Mouse (Mus musculus): ENCODE data around the gene Pla2g12b.
A peak's percentile ranks its signal among the peaks of the same experiment; 100 is the strongest.
"Not testable (repeated sequence)": the region's sequence is repeated elsewhere in the genome, so short reads cannot be mapped to it uniquely, and the experiment has no call there.

The Pla2g12b gene

DNA sequence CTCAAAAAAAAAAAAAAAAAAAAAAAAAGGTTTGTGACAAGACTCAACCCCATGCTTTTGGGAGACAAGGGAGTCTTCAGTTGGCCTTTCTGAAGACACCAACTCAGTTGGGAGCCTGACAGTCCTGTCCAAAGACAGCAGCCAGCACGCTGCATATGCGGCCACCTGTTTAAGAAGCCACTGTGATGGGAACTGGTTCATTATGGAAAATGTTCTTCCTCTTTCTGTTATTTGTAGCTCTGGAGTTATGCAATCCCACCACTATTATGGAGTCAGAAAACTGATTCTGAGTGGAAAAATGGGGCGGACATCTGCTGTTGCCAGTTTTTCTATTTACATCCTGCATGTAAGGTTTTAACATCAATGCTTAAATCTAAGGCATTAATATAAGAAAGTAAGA lies 13.8 kb upstream of the Pla2g12b start:
- TF ChIP-seq GATA4 (IDR thresholded peaks at IDR 0.05; ENCODE audit: insufficient replicate concordance, low read length) = no peak

DNA sequence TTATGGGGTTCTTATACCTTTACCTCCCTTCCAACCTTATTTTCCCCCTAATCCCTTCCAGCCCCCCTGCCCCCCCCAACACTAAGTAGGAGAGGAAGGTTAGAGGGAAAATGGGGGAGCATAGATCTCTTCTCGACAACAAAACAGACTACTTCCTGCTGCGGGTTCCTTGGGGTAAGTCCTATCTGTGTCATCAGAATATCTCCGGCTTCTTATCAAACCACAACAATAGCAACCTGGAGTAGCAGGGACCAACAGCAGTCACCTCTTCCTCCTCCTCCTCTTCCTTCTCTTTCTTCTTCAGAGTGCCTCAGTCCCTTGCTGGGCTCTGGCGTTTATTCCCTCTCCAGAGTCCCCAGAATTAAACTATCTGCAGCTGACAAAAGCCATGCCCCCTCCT lies 11.6 kb upstream of the Pla2g12b start:
- no peak for TF ChIP-seq GATA4 (IDR thresholded peaks at IDR 0.05; ENCODE audit: insufficient replicate concordance, low read length)

DNA sequence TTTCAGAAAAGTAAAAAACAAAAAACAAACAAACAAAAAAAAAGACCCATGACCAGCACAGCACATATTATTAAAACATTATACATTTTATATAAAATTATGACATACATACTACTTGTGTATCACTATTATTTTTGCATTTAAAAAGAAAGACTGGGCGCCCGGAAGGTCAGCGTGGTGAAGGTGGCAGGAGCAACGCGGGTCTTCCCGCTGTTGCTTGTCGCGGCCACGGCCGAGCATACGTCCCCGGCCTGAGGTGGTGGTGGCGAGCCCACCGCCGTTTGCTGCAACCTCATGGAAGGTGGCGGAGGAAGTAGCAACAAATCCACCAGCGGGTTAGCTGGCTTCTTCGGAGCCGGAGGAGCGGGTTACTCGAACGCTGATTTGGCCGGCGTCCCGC lies 8.0 kb upstream of the Pla2g12b start, which contains the start of gene Gm10273:
Gm10273 (plus strand) TSS at position 172 of the 400 bp plus-strand sequence.
- not testable (repeated sequence) for TF ChIP-seq GATA4 (IDR thresholded peaks at IDR 0.05; ENCODE audit: insufficient replicate concordance, low read length)

DNA sequence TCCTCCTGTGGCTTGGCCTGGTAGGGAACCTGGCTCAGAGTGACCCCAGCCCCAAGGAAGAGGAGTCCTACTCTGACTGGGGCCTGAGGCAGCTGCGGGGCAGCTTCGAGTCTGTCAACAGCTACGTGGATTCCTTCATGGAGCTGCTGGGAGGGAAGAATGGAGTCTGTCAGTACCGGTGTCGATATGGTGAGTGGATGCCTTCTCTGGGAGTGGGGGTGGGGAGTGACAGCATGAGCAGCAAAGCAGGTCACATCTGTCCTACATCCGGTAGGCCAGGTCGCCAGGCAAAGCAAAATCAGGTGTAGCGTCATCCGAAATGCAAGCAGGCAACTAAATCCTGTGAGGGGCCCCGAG lies 311 bp downstream of the Pla2g12b start:
- no peak for TF ChIP-seq GATA4 (IDR thresholded peaks at IDR 0.05; ENCODE audit: insufficient replicate concordance, low read length)

DNA sequence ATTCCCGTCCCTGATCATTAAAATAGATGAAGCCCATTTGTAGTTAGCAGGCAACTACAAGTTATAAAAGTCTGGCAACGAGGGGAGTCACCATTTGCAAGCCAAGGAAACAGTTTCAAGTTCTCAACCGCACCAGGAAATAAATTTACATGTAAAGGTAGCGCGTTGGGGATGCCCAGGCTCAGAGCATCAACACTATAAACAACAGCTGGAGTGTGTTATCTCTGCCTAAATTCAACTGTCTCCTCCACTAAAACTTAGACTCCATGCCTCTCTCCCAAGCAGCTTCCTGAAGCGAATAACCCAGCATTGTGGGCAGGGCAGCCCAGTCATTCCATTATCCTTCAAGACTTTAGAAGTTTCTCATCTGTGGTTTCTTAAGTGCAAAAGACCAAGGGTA lies 5.0 kb downstream of the Pla2g12b start:
- TF ChIP-seq GATA4 (IDR thresholded peaks at IDR 0.05; ENCODE audit: insufficient replicate concordance, low read length) = no peak

DNA sequence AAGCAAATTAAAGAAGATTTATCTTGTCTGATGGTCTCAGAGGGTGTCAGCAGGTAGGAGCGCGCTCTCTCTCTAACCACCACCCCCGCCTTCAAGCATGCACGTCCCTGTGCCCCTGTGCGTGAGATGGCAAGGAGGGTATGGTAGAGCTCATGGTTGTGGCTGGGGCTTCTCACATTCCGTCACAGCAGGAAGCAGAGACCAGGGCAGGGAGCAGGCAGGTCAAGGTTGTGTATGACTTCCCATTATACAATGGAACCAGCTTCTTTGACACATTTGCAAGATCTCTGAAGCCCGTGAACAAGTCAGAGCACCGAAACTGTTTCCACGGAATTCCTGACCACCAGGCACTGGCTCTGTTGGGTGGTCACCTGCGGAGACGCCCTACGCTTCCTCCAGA lies 6.8 kb downstream of the Pla2g12b start:
- TF ChIP-seq GATA4 (IDR thresholded peaks at IDR 0.05; ENCODE audit: insufficient replicate concordance, low read length) = no peak

DNA sequence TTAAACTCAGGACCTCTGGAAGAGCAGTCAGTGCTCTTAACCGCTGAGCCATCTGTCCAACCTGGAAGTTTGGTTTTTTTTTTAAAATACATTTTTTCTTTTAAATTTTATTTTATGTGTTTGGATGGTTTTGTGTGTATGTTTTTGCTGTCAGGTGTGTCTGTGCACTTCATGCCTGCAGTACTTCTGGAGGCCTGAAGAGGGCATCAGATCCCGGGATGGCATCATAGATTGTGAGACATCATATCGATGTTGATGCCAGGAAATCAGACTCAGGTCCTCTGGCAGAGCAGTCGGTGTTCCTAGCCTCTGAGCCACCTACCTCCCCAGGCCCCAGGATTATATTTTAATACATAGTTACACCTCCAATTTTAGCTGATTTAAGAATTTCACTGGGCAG lies 10.3 kb downstream of the Pla2g12b start:
- no peak for TF ChIP-seq GATA4 (IDR thresholded peaks at IDR 0.05; ENCODE audit: insufficient replicate concordance, low read length)

DNA sequence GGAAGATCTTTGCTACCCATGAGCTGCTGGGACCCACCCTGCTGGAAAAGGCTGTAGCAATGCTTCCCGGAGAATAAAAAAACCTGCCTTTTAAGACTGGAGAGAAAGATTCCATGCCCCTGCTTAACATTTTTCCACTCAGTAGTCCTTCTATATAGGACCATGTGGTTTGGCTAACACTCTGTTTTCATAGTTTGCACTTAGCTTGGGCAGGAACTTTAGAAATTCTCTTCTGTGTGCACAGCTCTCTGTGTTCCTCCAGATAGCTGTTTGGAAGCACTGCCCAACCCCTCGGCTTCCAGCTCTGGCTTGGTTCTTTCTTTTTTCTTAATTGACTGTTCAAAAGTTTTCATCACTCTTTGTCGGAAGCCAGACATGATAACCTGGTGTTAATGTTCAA lies 13.2 kb downstream of the Pla2g12b start:
- no peak for TF ChIP-seq GATA4 (IDR thresholded peaks at IDR 0.05; ENCODE audit: insufficient replicate concordance, low read length)

DNA sequence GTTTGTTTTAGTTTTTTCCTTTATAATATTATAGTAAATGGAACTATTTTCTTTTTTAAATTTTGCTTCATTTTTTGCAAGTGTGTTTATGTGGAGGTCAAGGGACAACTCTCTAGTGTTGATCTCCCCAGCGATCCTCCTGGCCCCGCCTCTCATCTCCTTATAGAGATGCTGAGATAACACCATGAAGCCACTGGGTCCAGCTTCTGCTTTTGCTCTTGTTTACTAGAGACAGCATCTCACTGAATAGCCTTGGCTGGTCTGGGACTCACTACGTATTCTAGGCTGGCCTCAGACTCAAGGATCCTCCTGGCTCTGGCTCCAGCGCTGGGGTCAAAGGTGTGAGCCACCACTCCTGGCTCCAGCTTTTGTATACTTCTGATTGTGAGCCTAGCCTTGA lies 16.1 kb downstream of the Pla2g12b start:
- no peak for TF ChIP-seq GATA4 (IDR thresholded peaks at IDR 0.05; ENCODE audit: insufficient replicate concordance, low read length)

DNA sequence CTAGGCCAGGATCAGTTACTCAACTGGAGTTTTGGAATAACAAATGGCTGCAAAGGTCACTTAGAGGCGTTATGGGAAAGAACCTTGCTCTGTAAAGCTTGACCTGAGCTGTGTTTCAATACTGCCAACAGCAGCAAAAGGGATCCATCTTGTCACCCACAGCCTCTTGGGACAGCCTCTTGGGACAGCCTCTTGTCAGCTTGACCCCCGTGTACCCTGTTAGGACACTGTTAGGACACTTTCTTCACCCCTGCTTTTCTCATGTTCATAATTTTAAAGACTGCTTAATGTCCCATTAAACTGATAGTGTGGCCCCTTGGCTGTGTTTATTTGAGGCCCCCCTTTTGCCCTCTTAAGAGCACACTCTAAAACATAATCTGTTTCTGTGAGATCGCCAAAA lies 21.0 kb downstream of the Pla2g12b start:
- TF ChIP-seq GATA4 (IDR thresholded peaks at IDR 0.05; ENCODE audit: insufficient replicate concordance, low read length) = no peak

DNA sequence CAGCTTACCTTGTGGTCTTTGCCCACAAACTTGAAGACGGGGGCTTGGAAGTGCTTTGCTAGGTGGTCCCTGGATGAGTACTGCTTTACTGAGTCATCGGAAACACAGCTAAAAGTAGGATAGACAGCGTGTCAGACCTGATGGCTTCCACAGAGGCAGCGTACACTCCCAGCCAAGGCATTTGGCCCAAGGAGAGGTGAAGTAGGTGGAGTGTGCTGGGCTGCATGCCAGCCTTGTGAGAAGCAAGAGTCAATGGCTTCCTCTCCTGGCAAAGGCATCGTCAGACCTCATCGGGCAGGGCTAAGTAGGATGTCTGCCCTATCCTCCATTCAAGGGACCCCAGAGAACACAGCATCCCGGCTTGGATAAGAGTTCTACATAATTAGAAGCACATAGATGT lies 21.9 kb downstream of the Pla2g12b start:
- no peak for TF ChIP-seq GATA4 (IDR thresholded peaks at IDR 0.05; ENCODE audit: insufficient replicate concordance, low read length)

DNA sequence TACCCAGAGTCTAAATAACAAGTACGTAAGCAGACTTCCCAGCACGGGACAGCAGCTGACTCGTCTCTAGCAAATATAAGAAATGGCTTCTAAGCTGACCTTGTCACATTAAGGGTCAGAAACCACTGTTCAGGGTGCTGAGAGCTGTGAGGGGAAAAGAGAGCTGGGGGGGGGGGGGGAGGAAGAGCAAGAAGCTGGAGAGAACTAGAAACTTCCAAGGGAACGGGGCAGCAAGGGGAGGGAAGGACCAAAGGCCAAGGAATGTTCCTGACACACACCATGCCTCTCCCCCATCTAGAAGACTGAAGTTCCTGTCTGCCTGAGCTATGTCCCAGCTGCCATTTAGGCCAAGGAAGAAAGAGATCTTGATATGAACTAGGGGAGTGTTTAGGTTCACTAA lies 22.9 kb downstream of the Pla2g12b start:
- no peak for TF ChIP-seq GATA4 (IDR thresholded peaks at IDR 0.05; ENCODE audit: insufficient replicate concordance, low read length)

DNA sequence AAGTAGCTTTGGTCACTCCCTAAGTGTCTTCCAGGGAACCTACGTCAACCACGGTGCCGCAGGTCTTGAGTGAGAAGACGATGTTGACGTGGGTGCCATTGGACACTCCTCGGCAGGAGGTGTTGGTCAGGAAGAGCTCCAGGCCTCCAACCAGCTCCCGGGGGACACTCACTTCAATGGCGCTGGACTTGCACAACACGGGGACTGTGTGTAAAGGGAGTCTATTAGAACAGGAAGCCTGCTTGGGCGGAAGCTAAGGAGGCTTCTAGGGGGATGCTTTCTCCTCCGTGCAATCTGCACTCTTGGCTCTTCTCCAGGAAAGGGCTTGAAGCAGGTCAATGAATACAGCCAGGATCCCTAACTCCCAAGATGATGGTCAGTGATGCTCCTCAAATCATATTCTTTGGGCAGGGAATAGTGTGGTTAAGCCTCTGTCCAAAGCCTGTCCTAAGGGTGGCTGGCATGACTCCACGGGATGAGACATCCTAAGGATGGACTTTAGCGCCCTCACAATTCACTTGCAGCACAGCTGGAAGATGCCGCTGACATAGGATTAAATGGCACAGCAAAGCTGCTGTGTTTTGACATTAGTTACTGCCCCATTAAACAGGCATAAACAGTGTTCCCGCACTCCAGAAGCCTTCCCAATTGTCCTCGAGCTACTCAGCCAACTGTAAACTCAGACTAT lies 26.1 kb downstream of the Pla2g12b start:
- TF ChIP-seq GATA4 (IDR thresholded peaks at IDR 0.05; ENCODE audit: insufficient replicate concordance, low read length) = no peak

DNA sequence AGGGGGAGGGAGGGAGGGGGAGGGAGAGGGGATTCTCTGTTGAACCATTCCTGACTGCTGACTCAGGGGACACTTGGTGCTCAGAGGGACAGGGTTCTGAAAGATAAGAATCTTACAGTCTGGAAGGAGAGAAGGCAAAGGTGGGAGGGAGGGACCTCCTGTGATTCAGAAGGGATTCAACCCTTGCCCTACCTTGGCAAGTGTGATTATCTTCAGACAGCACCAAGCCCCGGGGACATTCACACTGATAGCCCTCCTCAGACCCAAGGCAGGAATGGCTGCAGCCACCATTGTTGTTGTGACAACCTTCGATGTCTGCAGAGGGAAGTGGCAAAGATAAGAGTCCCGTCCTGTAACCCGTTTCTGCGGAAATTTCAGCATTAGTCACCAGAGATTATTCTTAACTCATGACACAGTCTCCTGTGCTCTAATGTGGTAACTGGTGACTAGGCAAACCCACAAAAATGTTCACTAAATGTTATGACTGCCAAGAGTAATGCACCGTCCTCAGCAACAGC lies 27.3 kb downstream of the Pla2g12b start:
- peak; percentile 97 for TF ChIP-seq GATA4 (IDR thresholded peaks at IDR 0.05; ENCODE audit: insufficient replicate concordance, low read length)

DNA sequence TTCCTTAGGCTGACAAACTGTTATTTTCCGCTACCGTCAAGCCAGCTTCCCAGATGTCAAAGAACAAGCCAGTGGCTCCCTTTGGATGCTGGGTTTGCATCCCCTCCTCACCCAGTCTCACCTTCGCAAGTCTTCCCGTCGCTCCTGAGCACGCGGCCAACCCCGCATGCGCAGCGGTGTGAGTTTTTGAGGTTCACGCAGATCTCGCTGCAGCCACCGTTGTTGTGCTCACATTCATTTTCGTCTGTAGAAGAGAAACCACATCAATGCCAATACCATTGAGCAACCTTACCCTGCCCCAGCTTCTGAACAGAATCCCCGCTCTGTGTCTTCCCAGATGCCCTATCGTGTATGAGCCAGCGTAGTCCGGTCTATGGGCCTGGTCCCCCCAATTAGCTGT lies 32.3 kb downstream of the Pla2g12b start:
- TF ChIP-seq GATA4 (IDR thresholded peaks at IDR 0.05; ENCODE audit: insufficient replicate concordance, low read length) = no peak

DNA sequence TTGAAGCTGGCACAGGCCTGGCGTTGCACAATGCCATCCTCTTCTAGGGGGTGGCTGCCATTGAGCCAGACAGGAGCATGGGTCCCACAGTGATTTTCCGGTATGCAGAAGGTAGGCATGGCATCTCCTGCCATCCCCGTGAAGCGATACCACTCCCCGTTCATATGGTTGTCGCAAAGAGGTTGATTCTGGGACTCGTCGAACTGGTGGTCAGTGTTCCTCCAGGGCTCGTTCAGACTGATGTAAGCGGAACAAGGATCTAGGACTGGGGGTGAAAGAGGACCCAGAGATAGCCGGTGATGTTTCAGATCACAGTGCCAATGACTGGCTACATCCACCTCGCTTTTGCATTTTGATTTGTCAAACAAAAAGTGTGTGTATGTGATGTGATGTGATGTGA lies 35.2 kb downstream of the Pla2g12b start:
- no peak for TF ChIP-seq GATA4 (IDR thresholded peaks at IDR 0.05; ENCODE audit: insufficient replicate concordance, low read length)

DNA sequence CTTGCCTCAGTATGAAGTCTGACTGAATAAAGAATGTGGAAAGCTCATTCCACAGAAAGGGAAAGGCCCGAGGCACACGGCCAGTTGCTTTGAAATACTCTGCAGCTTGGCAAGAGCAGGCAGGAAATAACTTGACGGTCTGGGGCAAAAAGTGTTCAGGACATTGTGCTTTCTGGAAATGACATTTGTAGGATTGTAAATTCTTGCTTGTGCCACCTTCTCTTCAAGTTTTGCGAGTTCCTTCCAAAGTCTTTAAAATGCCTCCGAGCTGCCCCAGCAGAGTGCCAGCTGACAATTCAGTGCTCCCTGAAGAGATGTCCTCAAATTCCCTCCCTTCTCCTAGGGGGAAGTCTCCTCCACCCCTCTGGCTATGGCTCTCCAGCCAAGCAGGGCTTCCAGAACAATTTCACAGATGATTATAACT lies 36.1 kb downstream of the Pla2g12b start:
- no peak for TF ChIP-seq GATA4 (IDR thresholded peaks at IDR 0.05; ENCODE audit: insufficient replicate concordance, low read length)
